In the genomic region with DNA sequence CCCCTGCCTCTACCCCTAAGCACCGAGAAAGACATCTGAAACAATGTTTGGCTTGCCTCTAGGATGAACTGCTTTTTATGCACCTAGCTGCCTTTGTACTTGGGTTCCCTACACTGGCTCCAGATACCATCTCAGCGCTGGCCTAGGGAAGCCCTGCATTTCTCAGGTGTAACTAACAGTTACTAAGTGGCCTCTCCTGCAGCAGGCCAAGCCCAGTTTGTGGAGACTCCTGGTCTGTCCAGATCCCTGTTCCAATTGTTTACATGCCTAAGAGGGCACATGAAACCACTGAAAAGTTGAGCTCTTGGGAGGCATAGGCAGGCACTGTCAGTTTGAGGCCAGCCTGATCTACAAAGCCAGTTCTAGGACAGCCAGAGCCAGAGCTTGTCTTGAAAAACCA, we compare ENCODE assay signal across 25 mouse cellular contexts.
"Had no signal": no experiment of that assay in that cellular context is flagged by ENCODE, and none has a peak within 500 bp of the region (broad histone marks: within the 10 kb centered on the region; RNA-seq: fewer than 3 reads in every experiment).

No protein-coding gene starts in this region.

- H3K9me3 ChIP-seq: heart, embryonic 13.5 days; heart, embryonic 15.5 days; hindbrain, embryonic 13.5 days; hindbrain, embryonic 15.5 days; kidney, embryonic 15.5 days; limb, embryonic 10.5 days; limb, embryonic 12.5 days had no signal

- DNase-seq: gastrocnemius, adult 2 months; gastrocnemius, postnatal 10 days; gastrocnemius, postnatal 25 days; heart, adult 11 months; heart, adult 2 months; heart, postnatal 14 days; heart, postnatal 36 days; kidney, adult 11 months; kidney, adult 2 months; kidney, adult 9 months; kidney, postnatal 14 days; kidney, postnatal 36 days; layer of hippocampus, adult 9-11 months had no signal

- H3K36me3 ChIP-seq: heart, embryonic 15.5 days; hindbrain, embryonic 13.5 days had no signal

- H3K27ac ChIP-seq: gastrocnemius, adult 2 months; heart, adult 2 months; heart, embryonic 13.5 days; heart, embryonic 15.5 days; hindbrain, embryonic 13.5 days; hindbrain, embryonic 15.5 days; hindbrain, postnatal 0 days; kidney, embryonic 15.5 days; kidney, postnatal 0 days; left cerebral cortex, adult 2 months; limb, embryonic 10.5 days; limb, embryonic 12.5 days had no signal

- H3K9ac ChIP-seq: heart, embryonic 13.5 days; heart, embryonic 15.5 days; hindbrain, embryonic 13.5 days; hindbrain, embryonic 15.5 days; kidney, embryonic 15.5 days; limb, embryonic 12.5 days had no signal

- H3K4me1 ChIP-seq: hindbrain, embryonic 15.5 days had no signal

- ATAC-seq: hindbrain, postnatal 0 days; intestine, embryonic 16.5 days had no signal

- H3K4me2 ChIP-seq: heart, embryonic 11.5 days; heart, embryonic 13.5 days; heart, embryonic 15.5 days; hindbrain, embryonic 13.5 days; hindbrain, embryonic 15.5 days; kidney, embryonic 15.5 days; limb, embryonic 12.5 days had no signal

- H3K27me3 ChIP-seq: heart, embryonic 13.5 days; heart, embryonic 15.5 days; hindbrain, embryonic 13.5 days; hindbrain, embryonic 15.5 days; kidney, embryonic 15.5 days had no signal

- H3K4me3 ChIP-seq: gastrocnemius, adult 2 months; heart, adult 2 months; heart, embryonic 13.5 days; heart, embryonic 15.5 days; hindbrain, embryonic 13.5 days; hindbrain, embryonic 15.5 days; kidney, embryonic 15.5 days; left cerebral cortex, adult 2 months; limb, embryonic 10.5 days; limb, embryonic 12.5 days had no signal
